Mouse (Mus musculus) liver, embryonic 16.5 days (tissue): ENCODE results near the gene Hist3h2a. TPM values are rescaled to one million over a fixed set of nuclear protein-coding genes. Genes with fewer than 3 reads are reported as not detected.

ENCODE experiments used
- ATAC-seq: fragments of 200-750 bp; cut with Nextera tagmentation; 2 replicates; pipeline ENCODE4 v1.8.0; 2017; ENCODE audit warnings: low read depth, mild to moderate bottlenecking, moderate number of reproducible peaks, moderate library complexity
- H3K27ac ChIP-seq: fragments of 300-500 bp; sonication (generic); 2 replicates; pipeline ENCODE4 v1.5.1; 2014; ENCODE audit warnings: mild to moderate bottlenecking, low read length
- H3K27me3 ChIP-seq: fragments of 300-500 bp; sonication (generic); 2 replicates; pipeline ENCODE4 v1.6.1; 2014; ENCODE audit warnings: low read depth, low read length, mixed read lengths; ENCODE audit not compliant: control insufficient read depth, insufficient read depth
- H3K36me3 ChIP-seq: fragments of 300-500 bp; sonication (generic); 2 replicates; pipeline ENCODE4 v1.6.1; 2014; ENCODE audit warnings: mild to moderate bottlenecking; ENCODE audit not compliant: control insufficient read depth, insufficient read depth
- H3K4me1 ChIP-seq: fragments of 300-500 bp; sonication (generic); 2 replicates; pipeline ENCODE4 v1.6.1; 2014; ENCODE audit warnings: low read depth, low read length, mixed read lengths; ENCODE audit not compliant: control insufficient read depth
- H3K4me2 ChIP-seq: fragments of 300-500 bp; sonication (generic); 2 replicates; pipeline ENCODE4 v1.6.1; 2014; ENCODE audit warnings: low read depth, low read length, mixed read lengths
- H3K4me3 ChIP-seq: fragments of 300-500 bp; sonication (generic); 2 replicates; pipeline ENCODE4 v1.5.1; 2014; ENCODE audit warnings: low read depth, mild to moderate bottlenecking, low read length
- H3K9ac ChIP-seq: fragments of 300-500 bp; sonication (generic); 2 replicates; pipeline ENCODE4 v1.6.1; 2014; ENCODE audit warnings: low read depth, low read length
- H3K9me3 ChIP-seq: fragments of 300-500 bp; sonication (generic); replicated peaks from 2 replicates; pipeline ENCODE4 v1.6.1; 2016; ENCODE audit warnings: low read length; ENCODE audit not compliant: control insufficient read depth
- WGBS: fragments of 180-500 bp; shearing (Covaris S2); extraction: QIAGEN DNeasy Blood & Tissue Kit; methylation state at CpG from one replicate; pipeline ENCODE4 v1.1.7; 2014; ENCODE audit not compliant: insufficient replicate concordance; 5-methylcytosine and 5-hydroxymethylcytosine counted together
- polyA plus RNA-seq: library from polyadenylated mRNA; unstranded; fragments of >200 nt; fragmentation: Nextera tagmentation; extraction: Ambion mirVana; gene quantifications from 2 replicates; pipeline ENCODE4 v1.2.1, GENCODE M21; 2015

Gene Hist3h2a
- polyA plus RNA-seq, 1 experiment from 2014 or later, result 21.2 TPM

DNA sequence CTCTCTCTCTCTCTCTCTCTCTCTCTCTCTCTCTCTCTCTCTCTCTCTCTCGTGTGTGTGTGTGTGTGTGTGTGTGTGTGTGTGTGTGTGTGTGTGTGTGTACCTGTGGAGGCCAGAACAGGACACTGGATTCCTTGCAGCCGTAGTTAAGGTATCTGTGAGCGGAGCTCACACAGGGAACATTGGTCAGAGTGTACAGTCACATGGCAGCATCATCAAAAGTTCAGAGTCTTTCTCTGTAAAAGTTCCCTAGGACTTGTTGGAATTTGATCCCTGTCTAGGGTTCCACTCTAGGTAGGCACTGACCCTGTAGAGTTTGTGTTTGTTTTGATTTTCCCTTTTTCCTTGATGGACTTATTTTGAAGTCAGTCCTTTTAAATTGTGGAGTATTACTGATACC, 27.8 kb upstream of the Hist3h2a start:
- H3K4me2 ChIP-seq, result no peak overlapping the region
- 61% methylated on average over 2 of the region's 3 CpGs for WGBS
- H3K27me3 ChIP-seq, result no peaks in the 10 kb centered on the region
- peaks cover 16% of the 10 kb centered on the region for H3K36me3 ChIP-seq
- H3K4me1 ChIP-seq, result peaks cover 37% of the 10 kb centered on the region
- H3K27ac ChIP-seq, result no peak overlapping the region
- ATAC-seq, result 0 out of 2 replicates have a peak, but pooled peaks have one; percentile 15
- H3K4me3 ChIP-seq, result no peak overlapping the region
- H3K9me3 ChIP-seq, result no peaks in the 10 kb centered on the region
- no peak overlapping the region for H3K9ac ChIP-seq

DNA sequence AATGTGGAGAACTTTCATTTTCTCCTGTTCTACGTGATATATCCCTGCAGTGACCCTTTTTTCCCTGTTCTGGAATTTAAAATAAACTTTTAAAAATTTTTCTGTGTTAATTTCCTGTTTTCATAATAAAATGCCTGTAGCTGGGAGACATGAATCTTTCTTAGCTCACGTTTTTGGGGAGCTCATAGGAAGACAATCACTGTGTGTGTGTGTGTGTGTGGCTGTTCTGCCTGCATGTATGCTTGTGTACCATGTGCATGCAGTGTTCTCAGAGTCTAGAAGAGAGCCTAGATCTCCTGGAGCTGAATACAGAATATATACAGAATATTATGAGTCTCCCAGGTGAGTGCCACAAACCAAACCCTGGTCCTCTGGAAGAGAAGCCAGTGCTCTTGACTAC, 27.4 kb upstream of the Hist3h2a start:
- H3K27me3 ChIP-seq, result no peaks in the 10 kb centered on the region
- peak overlapping the region; percentile 25 for H3K27ac ChIP-seq
- H3K4me3 ChIP-seq, result no peak overlapping the region
- peaks cover 16% of the 10 kb centered on the region for H3K36me3 ChIP-seq
- no peak overlapping the region for H3K9ac ChIP-seq
- no peak for ATAC-seq
- 57% methylated on average over 2 of the region's 2 CpGs for WGBS
- peaks cover 37% of the 10 kb centered on the region for H3K4me1 ChIP-seq
- 0 out of 2 replicates have a peak overlapping the region, but pooled peaks have one; percentile 66 for H3K4me2 ChIP-seq
- no peaks in the 10 kb centered on the region for H3K9me3 ChIP-seq

DNA sequence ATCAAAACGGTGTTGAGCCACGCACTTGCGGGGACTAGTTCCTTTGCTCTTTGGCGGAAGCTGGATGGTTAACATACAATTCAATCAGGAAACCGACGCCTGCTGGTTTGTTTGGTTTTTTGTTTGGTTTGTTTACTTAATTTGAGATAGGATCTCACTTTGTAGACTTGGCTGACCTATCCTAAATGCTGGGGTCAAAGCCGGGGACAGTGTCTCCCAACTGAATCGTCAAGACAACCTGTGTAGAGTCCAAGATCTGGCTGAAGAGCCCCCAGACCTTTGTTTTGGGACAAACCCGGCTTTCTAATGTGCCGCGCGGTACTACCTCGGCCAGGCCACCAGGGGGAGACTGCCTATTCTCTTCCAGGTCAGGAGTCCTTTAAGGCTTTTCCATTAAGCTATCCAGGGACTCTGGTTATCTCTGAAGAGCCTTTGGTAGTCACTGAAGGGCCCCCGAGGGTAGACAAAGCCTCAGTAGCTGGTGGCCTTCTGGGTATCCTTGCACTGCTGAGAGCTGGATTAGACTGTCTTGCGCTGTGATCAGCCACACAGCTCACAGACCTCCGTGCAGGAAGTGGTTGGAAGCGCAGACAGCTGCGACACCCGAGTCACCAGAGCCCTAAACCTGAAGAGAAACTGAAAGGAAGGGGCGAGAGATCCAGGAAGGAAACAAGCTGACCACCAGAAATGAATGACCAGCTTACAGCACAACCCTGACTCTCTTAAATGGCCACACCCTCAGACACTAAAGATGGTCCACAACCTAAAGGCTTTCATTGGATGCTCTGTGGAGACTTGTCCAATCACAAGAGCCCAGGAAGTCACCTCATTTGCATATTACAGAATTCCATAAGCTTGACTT, 26.5 kb upstream of the Hist3h2a start:
- WGBS, result 1% methylated on average over 20 of the region's 20 CpGs
- Histone ChIP-seq H3K9me3 (no peaks in the 10 kb centered on the region), H3K27ac (peak overlapping the region; percentile 74), H3K27me3 (no peaks in the 10 kb centered on the region), H3K9ac (peak overlapping the region; percentile 62), H3K4me2 (peak overlapping the region; percentile 66), H3K4me3 (peak overlapping the region; percentile 57), H3K4me1 (peaks cover 37% of the 10 kb centered on the region), H3K36me3 (peaks cover 8% of the 10 kb centered on the region)
- peak; percentile 76 for ATAC-seq

DNA sequence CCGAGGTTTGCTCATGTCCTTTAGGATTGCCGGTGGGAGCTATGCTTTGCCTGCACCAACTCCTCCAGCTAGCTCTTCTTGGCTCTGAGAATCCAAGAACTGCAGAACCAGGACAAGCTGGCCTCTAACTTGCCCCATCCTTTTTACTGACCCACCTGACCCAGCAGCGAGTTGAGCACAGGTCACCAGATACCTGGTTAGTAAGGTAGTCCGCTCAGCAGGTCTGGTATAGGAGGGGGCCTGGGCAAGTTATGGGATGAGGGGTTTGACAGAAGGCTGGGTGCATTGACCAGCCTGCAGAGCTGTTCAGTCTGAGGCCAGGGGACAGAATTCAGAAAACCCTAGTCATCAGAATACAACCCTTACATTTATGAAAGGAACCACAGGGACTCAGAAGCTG, 25.4 kb upstream of the Hist3h2a start:
- Histone ChIP-seq H3K9me3 (no peaks in the 10 kb centered on the region), H3K27ac (no peak overlapping the region; the same call in 1 of the 2 replicates), H3K4me1 (peaks cover 37% of the 10 kb centered on the region), H3K9ac (no peak overlapping the region), H3K4me2 (no peak overlapping the region), H3K36me3 (peaks cover 18% of the 10 kb centered on the region), H3K27me3 (no peaks in the 10 kb centered on the region), H3K4me3 (no peak overlapping the region)
- 63% methylated on average over 4 of the region's 4 CpGs for WGBS
- no peak for ATAC-seq

DNA sequence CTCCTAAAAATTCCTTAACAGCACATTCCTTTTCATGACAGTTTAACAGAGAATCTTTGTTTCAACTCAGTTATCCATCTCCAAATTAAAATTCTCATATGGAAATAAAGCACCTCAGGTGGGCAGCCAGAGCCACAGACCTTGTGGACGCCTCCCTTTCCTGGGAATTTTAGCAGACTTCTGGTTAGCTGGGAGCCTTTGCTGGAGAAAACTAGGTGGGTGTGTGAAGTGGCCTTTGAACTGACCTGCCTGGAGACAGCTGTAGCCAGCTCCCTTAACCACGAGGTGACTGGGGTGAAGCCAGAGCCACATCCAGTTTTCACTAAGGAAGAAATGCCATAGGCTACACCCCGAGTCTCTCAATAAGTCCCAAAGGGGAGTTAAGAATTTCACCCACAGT, 24.8 kb upstream of the Hist3h2a start:
- no peak for ATAC-seq
- Histone ChIP-seq H3K4me1 (peaks cover 37% of the 10 kb centered on the region), H3K9ac (peak overlapping the region; percentile 19), H3K27ac (peak overlapping the region; percentile 63), H3K27me3 (no peaks in the 10 kb centered on the region), H3K4me3 (no peak overlapping the region), H3K4me2 (no peak overlapping the region), H3K9me3 (no peaks in the 10 kb centered on the region), H3K36me3 (peaks cover 19% of the 10 kb centered on the region)
- 52% methylated on average over 3 of the region's 3 CpGs for WGBS

DNA sequence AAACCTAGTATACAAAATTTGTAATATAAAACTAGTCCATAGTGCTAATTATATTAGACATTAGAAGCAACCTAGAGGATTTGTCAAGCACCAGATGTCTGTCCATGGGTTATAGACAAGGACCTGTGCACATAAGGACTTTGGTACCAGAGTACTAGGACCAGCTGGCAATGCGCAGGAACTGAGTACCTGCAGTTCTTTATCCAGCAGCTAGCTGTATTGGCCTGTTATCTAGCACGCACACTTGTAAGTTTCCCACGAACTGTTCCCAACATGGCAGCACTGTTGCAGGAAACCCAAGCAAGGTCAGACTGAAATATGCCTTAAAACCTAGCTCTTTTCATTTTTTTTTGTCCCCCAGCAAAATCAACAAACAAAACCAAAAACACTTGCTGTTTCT, 24.2 kb upstream of the Hist3h2a start:
- WGBS, result 27% methylated on average over 3 of the region's 3 CpGs
- H3K9ac ChIP-seq, result 0 out of 2 replicates have a peak overlapping the region, but pooled peaks have one; percentile 19
- H3K4me1 ChIP-seq, result peaks cover 37% of the 10 kb centered on the region
- peak; percentile 53 for ATAC-seq
- H3K4me3 ChIP-seq, result no peak overlapping the region
- H3K27ac ChIP-seq, result peak overlapping the region; percentile 63
- no peaks in the 10 kb centered on the region for H3K27me3 ChIP-seq
- no peak overlapping the region; the same call in 1 of the 2 replicates for H3K4me2 ChIP-seq
- peaks cover 19% of the 10 kb centered on the region for H3K36me3 ChIP-seq
- no peaks in the 10 kb centered on the region for H3K9me3 ChIP-seq

DNA sequence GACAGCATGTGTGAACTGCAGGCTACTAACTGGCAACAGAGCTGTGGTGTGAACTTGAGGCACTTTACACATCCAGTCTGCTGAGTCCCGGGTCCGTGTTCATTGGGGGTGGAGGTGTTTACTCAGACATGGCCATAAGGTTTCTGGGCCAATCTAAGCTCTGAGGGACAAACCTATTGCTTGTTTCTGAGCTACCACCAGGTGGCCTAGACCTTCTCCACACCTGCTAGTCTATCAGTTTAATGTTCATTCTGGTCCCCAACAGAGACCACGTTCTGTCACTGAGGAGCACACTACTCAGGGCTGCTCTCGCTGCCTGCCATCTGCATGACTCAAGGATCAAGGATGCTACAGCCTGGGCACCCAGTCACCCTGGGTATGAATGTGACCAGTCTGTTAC, 22.9 kb upstream of the Hist3h2a start:
- Histone ChIP-seq H3K36me3 (peaks cover 24% of the 10 kb centered on the region), H3K4me3 (no peak overlapping the region), H3K4me1 (peaks cover 37% of the 10 kb centered on the region), H3K9ac (no peak overlapping the region), H3K9me3 (no peaks in the 10 kb centered on the region), H3K27ac (no peak overlapping the region), H3K4me2 (no peak overlapping the region), H3K27me3 (no peaks in the 10 kb centered on the region)
- ATAC-seq, result no peak
- WGBS, result 59% methylated on average over 4 of the region's 4 CpGs

GRCm38 (mm10) chr11:58937909-58938308, 16.6 kb upstream of the Hist3h2a start:
- peak overlapping the region; percentile 97 for H3K9ac ChIP-seq
- no peak for ATAC-seq
- H3K4me2 ChIP-seq, result peak overlapping the region; percentile 97
- H3K27me3 ChIP-seq, result no peaks in the 10 kb centered on the region
- 2% methylated on average over 13 of the region's 13 CpGs for WGBS
- H3K9me3 ChIP-seq, result no peaks in the 10 kb centered on the region
- peak overlapping the region; percentile 89 for H3K4me3 ChIP-seq
- H3K4me1 ChIP-seq, result peaks cover 20% of the 10 kb centered on the region
- H3K27ac ChIP-seq, result peak overlapping the region; percentile 92
- H3K36me3 ChIP-seq, result peaks cover 17% of the 10 kb centered on the region
